Mouse (Mus musculus) brain, embryonic 14.5 days (tissue): ENCODE measurements around the gene Gm21083.
"Not testable (repeated sequence)": the region's sequence is repeated elsewhere in the genome, so short reads cannot be mapped to it uniquely, and the experiment has no call there.

Experiments used
- CTCF ChIP-seq: fragments of 200-500 bp; IDR thresholded peaks from 2 replicates; pipeline ENCODE4 v1.5.1; 2012; ENCODE audit warnings: inconsistent platforms, mild to moderate bottlenecking, moderate library complexity, borderline replicate concordance; ENCODE audit not compliant: insufficient read depth, insufficient read length; ENCODE audit errors: extremely low read depth
- POLR2A ChIP-seq: fragments of 200-500 bp; IDR thresholded peaks from 2 replicates; pipeline ENCODE4 v1.6.1; 2012; ENCODE audit warnings: mild to moderate bottlenecking, inconsistent platforms, borderline replicate concordance; ENCODE audit not compliant: poor library complexity, insufficient read depth, insufficient read length, severe bottlenecking; ENCODE audit errors: extremely low read depth

GRCm38 (mm10) chr5:15603008-15603407 is 25.9 kb downstream of the Gm21083 start:
- TF ChIP-seq POLR2A, CTCF: not testable (repeated sequence)
